Mouse (Mus musculus): ENCODE results near the gene Tmem259. TPM values are rescaled to one million over a fixed set of nuclear protein-coding genes. Genes with fewer than 3 reads are reported as not detected.

The Tmem259 gene
- total and polyA plus RNA-seq, 2 experiments = 35.7 to 259 TPM

DNA sequence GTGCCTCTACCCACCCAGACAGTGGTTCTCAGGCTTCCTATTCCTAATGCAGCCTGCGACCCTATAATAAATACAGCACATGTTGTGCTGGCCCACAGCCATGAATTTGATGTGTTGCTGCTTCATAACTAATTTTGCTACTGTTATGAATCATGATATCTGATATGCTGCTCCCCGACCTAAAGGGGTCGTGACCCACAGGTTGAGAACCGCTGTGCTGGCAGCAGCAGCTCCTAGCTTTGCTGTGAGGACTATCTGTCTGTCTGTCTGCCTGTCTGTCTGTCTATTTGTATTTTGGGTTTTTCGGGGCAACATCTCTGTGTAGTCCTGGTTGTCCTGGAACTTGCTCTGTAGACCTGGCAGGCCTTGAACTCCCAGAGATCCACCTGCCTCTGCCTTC lies 39.6 kb upstream of the Tmem259 start:
- H3K36me3 ChIP-seq (ENCODE audit: control insufficient read depth, insufficient read depth, low read length) = no peaks in the 10 kb centered on the region
- H3K27me3 ChIP-seq (ENCODE audit: control insufficient read depth, insufficient read depth, low read length) = no peaks in the 10 kb centered on the region
- 55% methylated on average over 5 of the region's 5 CpGs for WGBS
- no peak for TF ChIP-seq CTCF (IDR thresholded peaks at IDR 0.05; ENCODE audit: low read depth, low read length)
- TF ChIP-seq POLR2A (IDR thresholded peaks at IDR 0.05; ENCODE audit: extremely low read depth, insufficient read depth, low read length) = no peak
- H3K4me1 ChIP-seq (ENCODE audit: control insufficient read depth, insufficient read depth, low read length) = no peaks in the 10 kb centered on the region
- H3K9ac ChIP-seq (ENCODE audit: low read depth, low read length) = no peak overlapping the region
- no peak for DNase-seq (ENCODE audit: extremely low read depth, low read depth, low spot score)
- H3K4me3 ChIP-seq (ENCODE audit: insufficient read depth, low read depth, low read length) = no peak overlapping the region
- H3K79me2 ChIP-seq (ENCODE audit: control insufficient read depth, insufficient read depth, low read length) = no peaks in the 10 kb centered on the region
- no peak overlapping the region for H3K27ac ChIP-seq (replicated peaks; ENCODE audit: insufficient read depth, low read depth, low read length)

DNA sequence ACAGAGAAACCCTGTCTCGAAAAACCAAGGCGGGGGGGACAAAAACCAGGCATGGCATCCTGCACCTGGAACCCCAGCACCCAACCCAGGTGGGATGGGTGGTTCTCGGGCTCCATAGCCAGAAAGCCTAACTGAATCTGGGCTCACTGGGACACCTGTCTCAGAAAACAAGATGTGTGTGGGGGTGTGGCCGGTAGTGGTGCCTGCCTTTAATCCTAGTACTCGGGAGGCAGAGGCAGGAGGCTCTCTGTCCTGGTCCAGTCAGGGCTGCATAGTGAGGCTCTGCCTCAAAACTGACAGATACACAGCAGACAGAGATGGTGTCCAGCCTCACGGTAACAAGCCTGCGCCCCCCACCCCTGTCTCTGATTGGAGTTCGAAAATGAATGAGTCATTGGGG lies 38.7 kb upstream of the Tmem259 start:
- WGBS = 95% methylated on average over 8 of the region's 8 CpGs
- H3K36me3 ChIP-seq (ENCODE audit: control insufficient read depth, insufficient read depth, low read length) = no peaks in the 10 kb centered on the region
- DNase-seq (ENCODE audit: extremely low read depth, low read depth, low spot score) = no peak
- H3K9ac ChIP-seq (ENCODE audit: low read depth, low read length) = no peak overlapping the region
- H3K4me1 ChIP-seq (ENCODE audit: control insufficient read depth, insufficient read depth, low read length) = no peaks in the 10 kb centered on the region
- no peak overlapping the region for H3K27ac ChIP-seq (replicated peaks; ENCODE audit: insufficient read depth, low read depth, low read length)
- H3K4me3 ChIP-seq (ENCODE audit: insufficient read depth, low read depth, low read length) = no peak overlapping the region
- no peaks in the 10 kb centered on the region for H3K79me2 ChIP-seq (ENCODE audit: control insufficient read depth, insufficient read depth, low read length)
- TF ChIP-seq CTCF (IDR thresholded peaks at IDR 0.05; ENCODE audit: low read depth, low read length) = no peak
- no peaks in the 10 kb centered on the region for H3K27me3 ChIP-seq (ENCODE audit: control insufficient read depth, insufficient read depth, low read length)

DNA sequence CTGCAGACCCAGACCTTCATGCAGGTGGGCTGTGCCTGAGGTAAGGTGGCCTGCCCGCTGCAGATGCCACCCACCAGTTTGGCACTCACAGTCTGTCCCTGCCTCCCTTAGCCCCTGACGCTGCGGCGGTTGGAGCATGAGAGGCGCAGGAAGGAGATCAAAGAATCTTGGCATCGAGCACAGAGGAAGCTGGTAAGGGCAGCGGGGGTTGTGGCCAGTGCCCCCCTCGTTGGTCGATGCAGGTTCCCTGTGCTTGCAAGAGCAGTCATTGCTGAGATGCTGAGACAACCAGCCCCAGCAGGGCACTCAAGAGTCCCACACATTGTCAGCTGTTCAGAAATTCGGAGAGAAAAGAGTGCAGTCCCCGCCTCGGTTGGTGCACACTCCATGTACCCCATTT lies 38.0 kb upstream of the Tmem259 start:
- H3K4me1 ChIP-seq (ENCODE audit: control insufficient read depth, insufficient read depth, low read length) = no peaks in the 10 kb centered on the region
- no peaks in the 10 kb centered on the region for H3K36me3 ChIP-seq (ENCODE audit: control insufficient read depth, insufficient read depth, low read length)

DNA sequence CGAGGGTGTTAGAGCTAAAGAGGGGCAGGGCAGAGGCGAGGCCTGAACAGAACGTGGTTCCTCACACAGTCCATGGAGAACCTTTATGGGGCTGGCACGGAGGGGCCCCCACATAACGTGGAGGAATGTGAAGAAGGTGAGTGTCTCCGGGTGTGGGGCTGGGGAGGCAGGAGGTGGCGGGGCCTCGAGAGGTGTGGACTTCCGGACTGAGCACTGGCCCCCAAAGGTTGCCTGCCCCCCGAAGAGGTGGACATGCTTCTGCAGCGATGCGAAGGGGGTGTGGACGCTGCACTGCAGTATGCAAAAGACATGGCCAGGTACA lies 37.2 kb upstream of the Tmem259 start:
- no peak for DNase-seq (ENCODE audit: extremely low read depth, low read depth, low spot score)
- Histone ChIP-seq H3K4me1 (ENCODE audit: control insufficient read depth, insufficient read depth, low read length) (no peaks in the 10 kb centered on the region), H3K4me3 (ENCODE audit: insufficient read depth, low read depth, low read length) (no peak overlapping the region), H3K36me3 (ENCODE audit: control insufficient read depth, insufficient read depth, low read length) (no peaks in the 10 kb centered on the region), H3K27ac (replicated peaks; ENCODE audit: insufficient read depth, low read depth, low read length) (no peak overlapping the region), H3K79me2 (ENCODE audit: control insufficient read depth, insufficient read depth, low read length) (no peaks in the 10 kb centered on the region), H3K9ac (ENCODE audit: low read depth, low read length) (no peak overlapping the region), H3K27me3 (ENCODE audit: control insufficient read depth, insufficient read depth, low read length) (no peaks in the 10 kb centered on the region)
- TF ChIP-seq CTCF (IDR thresholded peaks at IDR 0.05; ENCODE audit: low read depth, low read length) (no peak), POLR2A (IDR thresholded peaks at IDR 0.05; ENCODE audit: extremely low read depth, insufficient read depth, low read length) (no peak)
- WGBS = 88% methylated on average over 13 of the region's 13 CpGs

More for the DNA sequence above, 38.0 kb upstream of the Tmem259 start:
- Histone ChIP-seq H3K79me2 (ENCODE audit: control insufficient read depth, insufficient read depth, low read length) (no peaks in the 10 kb centered on the region), H3K4me3 (ENCODE audit: insufficient read depth, low read depth, low read length) (no peak overlapping the region), H3K9ac (ENCODE audit: low read depth, low read length) (no peak overlapping the region), H3K27me3 (ENCODE audit: control insufficient read depth, insufficient read depth, low read length) (no peaks in the 10 kb centered on the region), H3K27ac (replicated peaks; ENCODE audit: insufficient read depth, low read depth, low read length) (no peak overlapping the region)
- 91% methylated on average over 12 of the region's 12 CpGs for WGBS
- TF ChIP-seq POLR2A (IDR thresholded peaks at IDR 0.05; ENCODE audit: extremely low read depth, insufficient read depth, low read length) (no peak), CTCF (IDR thresholded peaks at IDR 0.05; ENCODE audit: low read depth, low read length) (no peak)
- DNase-seq (ENCODE audit: extremely low read depth, low read depth, low spot score) = no peak

DNA sequence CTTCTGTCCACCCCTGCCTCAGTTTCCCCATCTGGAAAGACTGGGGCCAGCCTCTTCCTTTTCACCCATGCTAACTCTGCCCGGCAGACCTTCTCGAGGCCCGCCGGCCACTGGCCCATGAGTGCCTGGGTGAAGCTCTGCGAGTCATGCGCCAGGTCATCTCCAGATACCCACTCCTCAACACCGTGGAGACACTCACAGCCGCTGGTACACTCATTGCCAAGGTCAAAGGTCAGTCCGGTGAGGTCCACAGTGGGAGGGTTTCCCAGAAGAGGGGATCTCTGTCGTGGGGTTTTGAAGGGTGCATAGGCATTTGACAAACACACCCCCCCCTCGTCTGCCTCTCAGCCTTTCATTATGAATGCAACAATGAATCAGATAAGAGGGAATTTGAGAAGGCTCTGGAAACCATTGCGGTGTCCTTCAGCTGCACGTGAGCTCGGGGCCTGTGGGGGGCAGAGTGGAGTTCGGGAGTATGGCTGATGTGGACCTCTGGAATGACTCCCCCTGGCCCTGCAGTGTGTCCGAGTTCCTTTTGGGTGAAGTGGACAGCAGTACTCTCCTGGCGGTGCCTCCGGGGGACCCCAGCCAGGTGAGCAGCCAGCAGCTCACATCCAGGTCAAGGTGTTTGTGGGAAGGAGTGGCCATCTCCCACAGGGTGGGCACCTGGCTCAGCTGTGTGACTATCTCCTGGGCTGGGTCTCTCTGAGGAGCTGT lies 36.6 kb upstream of the Tmem259 start:
- no peak overlapping the region for H3K9ac ChIP-seq (ENCODE audit: low read depth, low read length)
- no peaks in the 10 kb centered on the region for H3K36me3 ChIP-seq (ENCODE audit: control insufficient read depth, insufficient read depth, low read length)
- H3K27ac ChIP-seq (replicated peaks; ENCODE audit: insufficient read depth, low read depth, low read length) = no peak overlapping the region
- no peaks in the 10 kb centered on the region for H3K27me3 ChIP-seq (ENCODE audit: control insufficient read depth, insufficient read depth, low read length)
- no peaks in the 10 kb centered on the region for H3K79me2 ChIP-seq (ENCODE audit: control insufficient read depth, insufficient read depth, low read length)
- H3K4me1 ChIP-seq (ENCODE audit: control insufficient read depth, insufficient read depth, low read length) = no peaks in the 10 kb centered on the region
- no peak for DNase-seq (ENCODE audit: extremely low read depth, low read depth, low spot score)
- TF ChIP-seq POLR2A (IDR thresholded peaks at IDR 0.05; ENCODE audit: extremely low read depth, insufficient read depth, low read length) (no peak), CTCF (IDR thresholded peaks at IDR 0.05; ENCODE audit: low read depth, low read length) (0 out of 2 replicates have a peak, but pooled peaks have one; percentile 12)
- WGBS = 77% methylated on average over 18 of the region's 18 CpGs
- H3K4me3 ChIP-seq (ENCODE audit: insufficient read depth, low read depth, low read length) = no peak overlapping the region

DNA sequence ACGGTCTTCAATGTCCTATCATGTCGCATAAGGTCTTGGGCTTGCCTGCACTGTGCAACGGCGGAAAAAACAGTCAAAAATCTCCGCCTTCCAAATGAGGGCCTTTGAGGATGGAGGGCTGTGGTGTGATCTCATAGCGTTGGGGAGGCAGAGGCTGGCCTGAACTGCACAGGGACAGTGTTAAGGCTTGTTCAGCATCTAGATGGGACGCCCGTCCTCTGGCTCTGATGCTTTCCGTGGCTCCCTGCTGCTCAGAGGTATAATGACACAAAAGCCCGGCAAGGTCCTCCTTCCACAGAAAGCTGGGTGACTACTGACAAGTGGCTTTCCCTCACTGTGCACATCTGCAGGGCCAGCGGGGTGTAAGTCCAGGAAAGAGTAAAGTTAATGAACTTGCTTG lies 36.1 kb upstream of the Tmem259 start:
- H3K4me3 ChIP-seq (ENCODE audit: insufficient read depth, low read depth, low read length) = no peak overlapping the region
- TF ChIP-seq POLR2A (IDR thresholded peaks at IDR 0.05; ENCODE audit: extremely low read depth, insufficient read depth, low read length) (no peak), CTCF (IDR thresholded peaks at IDR 0.05; ENCODE audit: low read depth, low read length) (no peak)
- no peaks in the 10 kb centered on the region for H3K27me3 ChIP-seq (ENCODE audit: control insufficient read depth, insufficient read depth, low read length)
- H3K79me2 ChIP-seq (ENCODE audit: control insufficient read depth, insufficient read depth, low read length) = no peaks in the 10 kb centered on the region
- no peaks in the 10 kb centered on the region for H3K36me3 ChIP-seq (ENCODE audit: control insufficient read depth, insufficient read depth, low read length)
- H3K27ac ChIP-seq (replicated peaks; ENCODE audit: insufficient read depth, low read depth, low read length) = no peak overlapping the region
- no peak overlapping the region for H3K9ac ChIP-seq (ENCODE audit: low read depth, low read length)
- WGBS = 61% methylated on average over 11 of the region's 11 CpGs
- no peak for DNase-seq (ENCODE audit: extremely low read depth, low read depth, low spot score)
- no peaks in the 10 kb centered on the region for H3K4me1 ChIP-seq (ENCODE audit: control insufficient read depth, insufficient read depth, low read length)
